Mouse (Mus musculus): Measurements from ENCODE around the gene Syn3. TPM values are rescaled to one million over a fixed set of nuclear protein-coding genes. Genes with fewer than 3 reads are reported as not detected.
"Not testable (repeated sequence)": the region's sequence is repeated elsewhere in the genome, so short reads cannot be mapped to it uniquely, and the experiment has no call there.

Syn3 gene
- polyA plus RNA-seq, 1 experiment from 2014 or later: 29.9 TPM

GRCm38 (mm10) chr10:86047786-86048185, 450.9 kb downstream of the Syn3 start:
- Histone ChIP-seq H3K36me3 (ENCODE audit: control insufficient read depth, insufficient read depth, low read length) (no peaks in the 10 kb centered on the region), H3K4me3 (ENCODE audit: low read length) (no peak overlapping the region), H3K4me2 (ENCODE audit: low read length) (no peak overlapping the region), H3K27me3 (replicated peaks; ENCODE audit: control insufficient read depth, insufficient read depth, low read length) (no peaks in the 10 kb centered on the region), H3K4me1 (ENCODE audit: control insufficient read depth, insufficient read depth, low read depth, low read length) (no peaks in the 10 kb centered on the region), H3K27ac (ENCODE audit: low read depth, low read length) (no peak overlapping the region), H3K9me3 (ENCODE audit: control insufficient read depth, low read length) (no peaks in the 10 kb centered on the region), H3K9ac (ENCODE audit: low read depth, low read length) (no peak overlapping the region)
- ATAC-seq: no peak
- 86% methylated on average over 9 of the region's 9 CpGs for WGBS

GRCm38 (mm10) chr10:86046371-86046770, 452.3 kb downstream of the Syn3 start:
- H3K9ac ChIP-seq (ENCODE audit: low read depth, low read length): no peak overlapping the region
- H3K9me3 ChIP-seq (ENCODE audit: control insufficient read depth, low read length): no peaks in the 10 kb centered on the region
- no peaks in the 10 kb centered on the region for H3K36me3 ChIP-seq (ENCODE audit: control insufficient read depth, insufficient read depth, low read length)
- no peaks in the 10 kb centered on the region for H3K4me1 ChIP-seq (ENCODE audit: control insufficient read depth, insufficient read depth, low read depth, low read length)
- no peak overlapping the region for H3K4me2 ChIP-seq (ENCODE audit: low read length)
- H3K27me3 ChIP-seq (replicated peaks; ENCODE audit: control insufficient read depth, insufficient read depth, low read length): no peaks in the 10 kb centered on the region
- ATAC-seq: no peak
- WGBS: 93% methylated on average over 1 of the region's 1 CpGs
- H3K4me3 ChIP-seq (ENCODE audit: low read length): no peak overlapping the region
- H3K27ac ChIP-seq (ENCODE audit: low read depth, low read length): no peak overlapping the region

DNA sequence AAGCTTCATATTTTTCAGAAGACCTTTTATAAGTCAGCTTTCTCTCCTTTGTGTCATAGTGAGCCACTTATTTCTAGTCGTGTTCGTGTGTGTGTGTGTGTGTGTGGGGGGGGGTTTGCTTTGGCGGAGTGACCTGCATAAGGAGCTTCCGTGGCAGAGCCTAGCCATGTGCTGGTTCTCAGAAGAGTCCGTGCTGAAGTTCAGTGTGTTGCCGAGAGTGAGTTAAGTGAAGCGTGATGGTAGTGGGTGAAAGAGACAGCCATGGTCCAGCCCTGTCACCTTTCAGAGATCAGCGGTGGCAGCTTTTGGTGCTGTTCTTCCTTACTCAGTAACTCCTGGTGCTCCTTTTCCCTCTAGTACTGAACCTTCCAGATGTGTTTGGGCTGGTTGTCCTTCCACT, 454.6 kb downstream of the Syn3 start:
- Histone ChIP-seq H3K9me3 (ENCODE audit: control insufficient read depth, low read length) (no peaks in the 10 kb centered on the region), H3K27me3 (replicated peaks; ENCODE audit: control insufficient read depth, insufficient read depth, low read length) (no peaks in the 10 kb centered on the region), H3K9ac (ENCODE audit: low read depth, low read length) (no peak overlapping the region), H3K4me2 (ENCODE audit: low read length) (no peak overlapping the region), H3K27ac (ENCODE audit: low read depth, low read length) (no peak overlapping the region), H3K36me3 (ENCODE audit: control insufficient read depth, insufficient read depth, low read length) (no peaks in the 10 kb centered on the region), H3K4me3 (ENCODE audit: low read length) (no peak overlapping the region), H3K4me1 (ENCODE audit: control insufficient read depth, insufficient read depth, low read depth, low read length) (no peaks in the 10 kb centered on the region)
- 71% methylated on average over 8 of the region's 8 CpGs for WGBS
- no peak for ATAC-seq

DNA sequence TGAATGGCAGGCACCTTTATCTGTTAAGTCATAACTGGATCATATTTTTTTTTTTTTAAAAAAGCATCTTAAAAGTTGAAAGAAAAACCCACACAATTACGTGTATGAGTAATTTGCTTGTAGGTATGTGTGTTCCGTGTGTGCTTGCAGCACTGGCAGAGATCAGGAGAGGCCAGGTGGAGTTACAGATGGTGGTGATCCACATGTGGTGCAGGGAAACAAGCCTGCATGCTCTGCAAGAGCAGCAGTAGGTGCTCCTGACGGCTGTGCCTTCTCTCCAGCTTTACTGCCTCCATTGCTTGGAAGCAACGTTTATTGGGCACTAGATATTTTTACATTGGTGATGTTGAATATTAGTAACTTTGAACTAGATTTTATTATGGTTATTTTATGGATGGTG, 455.0 kb downstream of the Syn3 start:
- no peak overlapping the region for H3K9ac ChIP-seq (ENCODE audit: low read depth, low read length)
- no peak overlapping the region for H3K4me2 ChIP-seq (ENCODE audit: low read length)
- H3K4me1 ChIP-seq (ENCODE audit: control insufficient read depth, insufficient read depth, low read depth, low read length): no peaks in the 10 kb centered on the region
- ATAC-seq: no peak
- H3K4me3 ChIP-seq (ENCODE audit: low read length): no peak overlapping the region
- no peaks in the 10 kb centered on the region for H3K36me3 ChIP-seq (ENCODE audit: control insufficient read depth, insufficient read depth, low read length)
- no peak overlapping the region for H3K27ac ChIP-seq (ENCODE audit: low read depth, low read length)
- 77% methylated on average over 4 of the region's 4 CpGs for WGBS
- H3K27me3 ChIP-seq (replicated peaks; ENCODE audit: control insufficient read depth, insufficient read depth, low read length): no peaks in the 10 kb centered on the region
- H3K9me3 ChIP-seq (ENCODE audit: control insufficient read depth, low read length): no peaks in the 10 kb centered on the region

GRCm38 (mm10) chr10:86034007-86034728, 464.5 kb downstream of the Syn3 start:
- Histone ChIP-seq H3K36me3 (ENCODE audit: control insufficient read depth, insufficient read depth, low read length) (peaks cover 3% of the 10 kb centered on the region; the same call in 1 of the 2 replicates), H3K27me3 (replicated peaks; ENCODE audit: control insufficient read depth, insufficient read depth, low read length) (no peaks in the 10 kb centered on the region), H3K27ac (ENCODE audit: low read depth, low read length) (no peak overlapping the region), H3K9me3 (ENCODE audit: control insufficient read depth, low read length) (no peaks in the 10 kb centered on the region), H3K4me3 (ENCODE audit: low read length) (no peak overlapping the region), H3K4me1 (ENCODE audit: control insufficient read depth, insufficient read depth, low read depth, low read length) (no peaks in the 10 kb centered on the region), H3K9ac (ENCODE audit: low read depth, low read length) (no peak overlapping the region), H3K4me2 (ENCODE audit: low read length) (no peak overlapping the region)
- no peak for ATAC-seq
- 68% methylated on average over 2 of the region's 2 CpGs for whole genome bisulfite sequencing

DNA sequence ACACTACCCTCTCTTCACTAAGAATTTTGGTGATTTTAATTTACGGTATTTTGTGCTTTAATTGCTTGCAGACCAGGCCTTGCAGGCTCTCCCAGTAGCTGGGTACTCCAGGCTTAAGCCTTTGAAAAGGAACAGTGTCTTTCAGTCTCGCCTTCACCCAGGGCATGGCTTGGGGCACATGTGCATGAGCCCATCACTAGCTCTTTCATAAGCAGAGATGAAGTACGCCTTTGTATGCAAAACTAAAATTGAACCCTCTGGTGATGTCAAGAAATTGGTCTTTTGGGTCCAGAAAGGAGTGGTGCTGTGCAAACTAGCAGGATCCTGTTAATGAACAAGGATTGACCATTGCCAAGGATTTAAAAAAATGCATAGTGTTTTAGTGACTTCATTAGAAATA, 466.2 kb downstream of the Syn3 start:
- Histone ChIP-seq H3K9me3 (ENCODE audit: control insufficient read depth, low read length) (no peaks in the 10 kb centered on the region), H3K4me3 (ENCODE audit: low read length) (no peak overlapping the region), H3K27ac (ENCODE audit: low read depth, low read length) (no peak overlapping the region), H3K9ac (ENCODE audit: low read depth, low read length) (no peak overlapping the region), H3K4me2 (ENCODE audit: low read length) (no peak overlapping the region), H3K27me3 (replicated peaks; ENCODE audit: control insufficient read depth, insufficient read depth, low read length) (no peaks in the 10 kb centered on the region), H3K36me3 (ENCODE audit: control insufficient read depth, insufficient read depth, low read length) (peaks cover 3% of the 10 kb centered on the region; the same call in 1 of the 2 replicates), H3K4me1 (ENCODE audit: control insufficient read depth, insufficient read depth, low read depth, low read length) (no peaks in the 10 kb centered on the region)
- 91% methylated on average over 3 of the region's 3 CpGs for WGBS
- no peak for ATAC-seq

DNA sequence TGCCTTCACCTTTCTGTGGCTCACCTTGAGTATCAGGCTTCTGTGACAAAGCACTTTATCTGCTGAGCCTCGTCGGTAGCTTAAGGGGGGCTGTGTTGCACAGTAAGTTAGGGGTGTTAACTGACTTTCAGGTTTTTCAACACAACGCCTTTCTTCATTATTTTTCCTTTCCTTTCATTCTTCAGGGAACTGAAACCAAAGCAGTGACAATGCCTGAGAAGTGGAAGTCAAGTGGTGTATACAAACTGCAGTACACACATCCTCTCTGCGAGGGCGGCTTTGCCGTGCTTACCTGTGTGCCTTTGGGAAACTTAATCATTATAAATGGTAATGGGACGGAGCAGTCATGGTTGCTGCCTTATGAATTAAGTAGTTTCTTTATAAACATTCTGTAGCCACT, 468.0 kb downstream of the Syn3 start:
- Histone ChIP-seq H3K36me3 (ENCODE audit: control insufficient read depth, insufficient read depth, low read length) (peaks cover 3% of the 10 kb centered on the region; the same call in 1 of the 2 replicates), H3K4me3 (ENCODE audit: low read length) (no peak overlapping the region), H3K27ac (ENCODE audit: low read depth, low read length) (no peak overlapping the region), H3K4me1 (ENCODE audit: control insufficient read depth, insufficient read depth, low read depth, low read length) (no peaks in the 10 kb centered on the region), H3K4me2 (ENCODE audit: low read length) (no peak overlapping the region), H3K27me3 (replicated peaks; ENCODE audit: control insufficient read depth, insufficient read depth, low read length) (no peaks in the 10 kb centered on the region), H3K9ac (ENCODE audit: low read depth, low read length) (no peak overlapping the region), H3K9me3 (ENCODE audit: control insufficient read depth, low read length) (no peaks in the 10 kb centered on the region)
- 93% methylated on average over 7 of the region's 7 CpGs for WGBS
- no peak for ATAC-seq

DNA sequence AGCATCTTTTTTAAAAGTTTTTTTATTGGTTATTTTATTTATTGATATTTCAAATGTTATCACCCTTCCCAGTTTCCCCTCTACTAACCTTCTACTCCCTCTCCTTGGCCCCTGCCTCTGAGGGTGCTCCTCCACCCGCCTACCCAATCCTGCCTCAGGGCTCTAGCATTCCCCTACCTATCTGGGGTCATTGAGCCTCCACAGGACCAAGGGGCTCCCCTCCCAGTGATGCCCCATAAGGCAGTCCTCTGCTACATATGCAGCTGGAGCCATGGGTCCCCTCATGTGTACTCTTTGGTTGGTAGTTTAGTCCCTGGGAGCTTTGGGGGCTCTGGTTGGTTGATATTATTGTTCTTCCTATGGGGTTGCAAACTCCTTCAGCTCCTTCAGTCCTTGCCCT, 471.9 kb downstream of the Syn3 start:
- H3K27me3 ChIP-seq (replicated peaks; ENCODE audit: control insufficient read depth, insufficient read depth, low read length); ATAC-seq; H3K9me3 ChIP-seq (ENCODE audit: control insufficient read depth, low read length); H3K9ac ChIP-seq (ENCODE audit: low read depth, low read length); H3K4me2 ChIP-seq (ENCODE audit: low read length); H3K27ac ChIP-seq (ENCODE audit: low read depth, low read length); H3K36me3 ChIP-seq (ENCODE audit: control insufficient read depth, insufficient read depth, low read length); H3K4me1 ChIP-seq (ENCODE audit: control insufficient read depth, insufficient read depth, low read depth, low read length); H3K4me3 ChIP-seq (ENCODE audit: low read length): not testable (repeated sequence)
- WGBS: 86% methylated on average over 1 of the region's 1 CpGs

DNA sequence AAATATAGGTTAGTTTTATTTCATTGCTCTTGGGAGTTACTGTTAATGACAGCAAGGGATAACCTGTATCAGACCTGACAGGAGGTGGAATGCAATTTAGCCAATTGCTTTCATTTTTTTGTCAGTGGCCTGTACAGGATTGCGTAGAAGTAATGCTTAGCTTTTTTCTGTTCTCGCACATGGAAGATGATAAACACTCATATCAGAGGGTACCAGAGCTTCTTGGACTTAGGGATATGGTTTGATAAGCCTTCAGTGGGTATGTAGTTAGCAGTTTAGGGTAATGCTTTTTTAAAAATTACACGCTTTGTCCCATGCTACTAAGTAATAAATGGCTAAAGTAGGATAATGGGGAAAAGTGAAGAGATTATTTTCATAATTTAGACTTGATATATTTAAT, 472.3 kb downstream of the Syn3 start:
- H3K4me3 ChIP-seq (ENCODE audit: low read length): no peak overlapping the region
- ATAC-seq: no peak
- no peak overlapping the region for H3K27ac ChIP-seq (ENCODE audit: low read depth, low read length)
- no peak overlapping the region for H3K4me2 ChIP-seq (ENCODE audit: low read length)
- no peaks in the 10 kb centered on the region for H3K9me3 ChIP-seq (ENCODE audit: control insufficient read depth, low read length)
- H3K9ac ChIP-seq (ENCODE audit: low read depth, low read length): no peak overlapping the region
- WGBS: 96% methylated on average over 3 of the region's 3 CpGs
- H3K27me3 ChIP-seq (replicated peaks; ENCODE audit: control insufficient read depth, insufficient read depth, low read length): no peaks in the 10 kb centered on the region
- H3K36me3 ChIP-seq (ENCODE audit: control insufficient read depth, insufficient read depth, low read length): 0 out of 2 replicates have a peak, but pooled peaks cover 3% of the 10 kb centered on the region
- H3K4me1 ChIP-seq (ENCODE audit: control insufficient read depth, insufficient read depth, low read depth, low read length): peaks cover 8% of the 10 kb centered on the region

All from hindbrain, embryonic 16.5 days (tissue).